Mouse (Mus musculus): Measurements from ENCODE around the gene Hist1h2bj. TPM values are rescaled to one million over a fixed set of nuclear protein-coding genes. Genes with fewer than 3 reads are reported as not detected.

Gene Hist1h2bj
- polyA plus RNA-seq, 2 experiments from 2014 or later, result 3.8 to 9.5 TPM

- ATAC-seq, result peak; percentile 83
These were observed 27.2 kb upstream of the Hist1h2bj start for GRCm38 (mm10) chr13:22015479-22016450.

GRCm38 (mm10) chr13:22019934-22020835 lies 22.8 kb upstream of the Hist1h2bj start:
- ATAC-seq, result peak; percentile 48

DNA sequence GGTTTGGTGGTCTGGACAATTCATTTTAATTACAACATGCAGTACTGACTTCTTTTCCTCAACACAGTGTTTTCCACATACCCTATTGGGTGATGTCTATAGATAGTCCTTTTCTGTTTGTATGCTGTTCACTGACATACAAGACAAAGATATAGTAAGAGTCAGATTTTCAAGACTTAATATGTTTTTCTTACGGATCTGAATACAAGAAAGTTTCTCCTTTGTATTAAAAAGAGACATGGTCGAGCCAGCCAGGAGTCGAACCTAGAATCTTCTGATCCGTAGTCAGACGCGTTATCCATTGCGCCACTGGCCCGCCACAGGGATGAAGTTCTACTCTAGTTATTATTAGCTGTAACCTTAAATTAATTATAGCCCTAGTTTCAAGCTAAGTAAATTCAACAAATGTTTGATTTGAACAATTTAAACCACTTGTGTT lies 22.1 kb upstream of the Hist1h2bj start:
- peak; percentile 28 for ATAC-seq

DNA sequence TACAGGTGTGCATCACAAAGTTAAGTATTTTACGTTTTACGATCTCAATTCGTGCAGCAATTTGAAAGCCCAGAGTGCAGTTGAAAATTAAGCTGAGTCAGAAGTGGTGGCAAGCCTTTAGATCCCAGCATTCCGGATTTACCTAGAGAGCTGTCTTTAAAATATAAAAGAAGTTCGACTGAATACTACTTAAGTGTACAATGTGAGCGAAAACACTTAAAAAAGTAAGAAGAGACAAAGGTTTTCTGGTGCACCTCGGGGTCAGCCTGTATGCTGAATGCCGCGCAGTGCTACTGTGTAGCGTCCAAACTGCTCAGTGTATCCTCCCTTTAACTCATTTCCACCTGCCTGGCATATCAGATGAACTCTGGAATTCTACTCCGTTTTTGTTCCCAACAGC lies 21.4 kb upstream of the Hist1h2bj start:
- no peak for ATAC-seq

GRCm38 (mm10) chr13:22022241-22022640 lies 20.8 kb upstream of the Hist1h2bj start:
- ATAC-seq, result peak; percentile 46

DNA sequence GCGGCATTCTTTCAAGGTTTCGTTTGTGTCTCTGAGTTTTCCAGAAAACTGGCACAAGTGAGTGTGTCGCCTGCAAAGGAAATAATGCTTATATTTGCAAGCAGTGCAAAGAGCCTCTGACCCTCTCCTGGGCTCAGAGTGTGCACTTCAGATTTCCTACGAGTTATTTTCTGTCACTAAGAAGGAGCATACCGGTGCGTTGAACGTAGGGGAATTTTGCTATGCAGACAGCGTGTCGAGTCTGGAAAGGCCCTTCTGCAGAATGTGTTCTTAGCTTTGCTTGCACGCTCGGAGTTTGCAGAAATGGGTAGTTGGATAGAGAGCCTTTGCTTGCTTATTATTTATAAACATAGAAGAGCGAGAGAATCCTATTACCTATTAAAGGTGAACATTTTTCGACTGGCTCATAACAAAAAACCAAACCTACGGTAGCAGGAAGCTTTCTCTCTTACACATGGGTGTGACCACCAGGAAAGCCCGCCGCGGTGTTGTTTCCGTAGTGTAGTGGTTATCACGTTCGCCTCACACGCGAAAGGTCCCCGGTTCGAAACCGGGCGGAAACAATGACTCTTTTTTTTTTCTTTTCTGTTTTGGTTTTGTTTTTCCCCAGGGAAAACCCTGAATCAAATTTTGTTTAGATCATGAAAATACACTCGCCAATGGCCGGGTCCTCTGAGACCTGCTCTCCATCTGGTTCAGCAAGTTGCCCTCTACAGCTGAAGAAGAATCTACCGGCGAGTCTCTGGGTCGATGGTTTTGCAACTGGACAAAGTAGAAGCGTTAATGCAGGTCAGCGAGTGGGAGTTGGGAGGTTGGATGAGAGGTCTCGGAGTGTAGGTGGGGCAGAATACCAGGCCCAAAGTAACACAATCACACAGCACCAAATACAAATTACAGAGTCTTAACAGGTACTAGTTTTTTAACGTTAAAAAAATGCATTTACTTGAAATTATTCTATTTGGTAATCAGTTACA lies 16.7 kb upstream of the Hist1h2bj start:
- ATAC-seq, result peak; percentile 63

- ATAC-seq, result peak; percentile 76
These were observed 14.1 kb upstream of the Hist1h2bj start for GRCm38 (mm10) chr13:22028673-22029460.

DNA sequence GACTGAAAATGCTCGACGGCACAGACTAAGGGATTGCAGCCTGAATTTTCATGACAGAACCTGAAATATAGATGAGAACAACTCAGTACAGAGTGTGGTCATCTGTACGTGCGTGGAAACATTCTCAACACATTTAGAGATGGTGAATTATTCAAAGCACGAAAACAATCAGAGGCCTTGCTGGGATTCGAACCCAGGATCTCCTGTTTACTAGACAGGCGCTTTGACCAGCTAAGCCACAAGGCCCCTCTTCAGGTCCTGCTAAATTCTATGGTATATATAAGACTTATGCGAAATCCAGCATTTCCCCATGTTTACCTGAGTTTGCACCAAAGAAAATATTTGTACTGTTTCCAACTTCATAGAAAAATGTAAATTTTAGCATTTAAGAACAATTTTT lies 13.1 kb upstream of the Hist1h2bj start:
- no peak for ATAC-seq

GRCm38 (mm10) chr13:22030493-22030892 lies 12.5 kb upstream of the Hist1h2bj start:
- ATAC-seq, result no peak

DNA sequence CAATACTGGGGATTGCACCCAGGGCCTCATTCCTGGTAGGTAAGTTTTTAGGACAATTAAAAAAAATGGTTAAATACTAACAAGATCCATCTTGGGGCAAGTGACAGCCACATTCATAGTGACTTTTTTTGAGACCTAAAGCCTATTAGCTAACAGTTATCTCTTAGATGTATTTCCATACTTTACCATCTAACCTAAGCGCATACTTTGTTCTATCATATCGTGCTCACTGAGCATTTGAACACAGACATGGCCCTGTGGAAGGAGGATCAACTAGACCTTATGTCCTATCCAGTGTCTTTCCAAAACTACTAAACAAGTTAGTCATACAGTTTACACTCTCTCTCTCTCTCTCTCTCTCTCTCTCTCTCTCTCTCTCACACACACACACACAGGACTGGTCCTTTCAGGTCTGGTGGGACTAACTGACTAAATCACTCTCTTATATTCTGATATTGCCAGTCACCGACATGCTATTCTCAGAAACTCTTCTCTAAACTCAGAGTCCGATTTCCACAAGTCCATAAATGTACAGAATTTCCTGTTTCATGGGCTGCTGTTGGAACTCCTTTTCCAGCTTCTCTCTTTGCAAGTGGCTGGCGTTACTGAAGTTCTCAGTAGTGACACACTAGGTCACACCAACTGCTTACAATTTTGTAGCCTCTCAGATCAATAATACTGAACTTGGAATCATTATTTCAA lies 9.1 kb upstream of the Hist1h2bj start:
- ATAC-seq, result no peak

DNA sequence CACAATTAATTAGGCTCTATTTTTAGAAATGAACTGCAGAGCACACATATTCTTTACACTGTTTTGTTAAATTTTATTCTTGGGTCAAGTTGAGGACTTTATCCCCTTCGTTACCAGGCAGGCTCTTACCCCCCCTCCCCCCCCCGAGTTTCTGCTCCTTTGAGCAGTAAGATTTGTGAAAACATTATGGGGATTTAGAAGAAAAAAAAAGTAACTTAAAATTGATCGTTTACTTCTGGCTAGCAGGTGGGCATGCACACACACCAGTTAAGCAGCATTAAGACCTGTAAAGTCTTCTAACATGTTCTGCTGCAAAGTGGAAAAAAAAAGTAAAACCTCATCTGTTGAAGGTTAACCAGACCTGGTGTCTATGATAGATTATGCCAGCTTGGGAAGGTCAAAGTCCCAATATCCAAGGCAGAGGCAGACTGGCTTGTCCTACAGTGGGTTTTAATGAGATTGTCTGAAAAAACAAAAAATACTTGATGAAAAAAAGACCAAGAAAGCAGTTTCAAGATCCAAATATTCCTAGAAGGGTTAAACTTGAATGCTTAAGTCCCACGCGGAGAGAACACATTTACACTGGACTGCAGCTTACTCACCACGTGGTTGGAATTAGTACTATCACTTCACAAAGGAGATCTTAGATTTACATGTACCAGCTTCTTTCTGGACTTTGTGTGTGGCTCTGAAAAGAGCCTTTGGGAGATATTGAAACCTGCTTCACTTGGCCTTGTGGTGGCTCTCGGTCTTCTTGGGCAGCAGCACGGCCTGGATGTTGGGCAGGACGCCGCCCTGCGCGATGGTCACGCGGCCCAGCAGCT lies 8.4 kb upstream of the Hist1h2bj start:
- ATAC-seq, result no peak

GRCm38 (mm10) chr13:22035267-22036148 lies 7.5 kb upstream of the Hist1h2bj start, which contains the start of the genes Hist1h2ah and Hist1h2bk:
Gene Hist1h2ah (minus strand): TSS chr13:22035568.
Gene Hist1h2bk (plus strand): TSS chr13:22035870.
- ATAC-seq, result peak; percentile 99

DNA sequence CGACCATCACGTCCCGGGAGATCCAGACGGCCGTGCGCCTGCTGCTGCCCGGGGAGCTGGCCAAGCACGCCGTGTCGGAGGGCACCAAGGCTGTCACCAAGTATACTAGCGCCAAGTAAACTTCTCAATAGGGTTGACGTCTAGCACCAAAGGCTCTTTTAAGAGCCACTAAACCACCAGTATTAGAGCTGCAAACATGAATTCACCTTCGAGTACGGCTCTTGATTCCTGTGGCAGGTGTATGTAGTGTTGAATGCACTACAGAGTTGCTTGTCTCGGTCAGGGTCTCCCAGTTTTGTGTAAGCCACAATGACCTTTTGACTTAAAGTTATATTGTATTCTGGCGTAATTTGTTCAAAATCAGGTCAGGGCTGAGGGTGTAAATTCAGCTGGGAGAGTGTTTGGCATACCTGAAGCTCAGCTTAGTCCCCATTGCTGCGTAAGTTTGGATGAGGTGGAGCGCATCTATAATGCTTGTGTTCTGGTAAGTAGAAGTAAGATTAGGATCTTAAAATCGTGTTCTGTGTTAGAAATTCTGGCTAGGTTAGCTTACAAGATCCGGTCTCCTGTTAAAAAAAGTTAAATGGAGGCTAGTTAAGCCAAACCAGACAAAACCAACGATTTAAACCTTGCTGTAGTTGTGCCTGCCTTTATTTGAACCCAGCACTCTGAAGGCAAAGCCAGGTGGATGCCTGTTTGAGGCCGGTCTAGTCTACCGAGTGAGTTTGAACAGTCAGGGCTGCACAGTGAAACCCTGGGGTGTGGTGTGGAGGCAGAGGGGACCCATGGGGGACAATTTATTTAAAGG lies 6.7 kb upstream of the Hist1h2bj start:
- no peak for ATAC-seq

DNA sequence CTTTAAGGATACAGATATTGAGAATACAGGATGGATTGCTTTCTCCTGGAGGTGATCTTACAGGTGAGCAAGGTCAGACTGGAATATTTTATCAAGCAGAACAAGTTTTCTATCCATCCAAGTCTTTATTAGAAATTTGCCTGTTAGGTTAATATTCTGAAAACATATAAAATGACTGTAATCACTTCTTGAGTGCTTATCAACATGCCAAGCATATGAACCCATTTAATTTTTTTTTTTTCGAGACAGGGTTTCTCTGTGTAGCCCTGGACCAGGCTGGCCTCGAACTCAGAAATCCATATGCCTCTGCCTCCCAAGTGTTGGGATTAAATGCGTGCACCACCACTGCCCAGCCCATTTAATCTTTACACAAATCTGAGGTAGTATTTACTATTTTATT lies 6.0 kb upstream of the Hist1h2bj start:
- ATAC-seq, result no peak

DNA sequence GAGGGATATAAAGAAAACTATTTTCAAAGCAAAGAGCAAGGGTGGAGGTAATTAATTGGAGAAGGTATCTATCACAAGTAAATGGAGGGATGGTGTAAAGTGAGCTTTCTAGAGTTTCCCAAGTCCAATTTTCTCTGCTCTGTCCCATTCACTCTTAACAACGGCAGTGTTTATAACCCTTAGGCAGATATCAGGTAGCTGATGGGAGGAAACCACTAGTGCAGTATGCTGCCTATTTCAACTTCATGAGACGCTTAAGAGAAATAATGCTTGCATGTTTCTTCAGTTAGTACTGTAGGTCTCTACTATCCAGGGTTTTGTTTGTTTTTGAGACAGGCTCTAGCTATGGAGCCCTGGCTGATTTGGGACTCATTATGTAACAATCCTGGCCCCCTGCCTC lies 5.6 kb upstream of the Hist1h2bj start:
- no peak for ATAC-seq

GRCm38 (mm10) chr13:22039364-22039763 lies 3.6 kb upstream of the Hist1h2bj start:
- no peak for ATAC-seq

- ATAC-seq, result no peak
These were observed 3.0 kb upstream of the Hist1h2bj start for GRCm38 (mm10) chr13:22039951-22040463.
